Mouse (Mus musculus): ENCODE data around the gene Slc7a10.

Gene Slc7a10

DNA sequence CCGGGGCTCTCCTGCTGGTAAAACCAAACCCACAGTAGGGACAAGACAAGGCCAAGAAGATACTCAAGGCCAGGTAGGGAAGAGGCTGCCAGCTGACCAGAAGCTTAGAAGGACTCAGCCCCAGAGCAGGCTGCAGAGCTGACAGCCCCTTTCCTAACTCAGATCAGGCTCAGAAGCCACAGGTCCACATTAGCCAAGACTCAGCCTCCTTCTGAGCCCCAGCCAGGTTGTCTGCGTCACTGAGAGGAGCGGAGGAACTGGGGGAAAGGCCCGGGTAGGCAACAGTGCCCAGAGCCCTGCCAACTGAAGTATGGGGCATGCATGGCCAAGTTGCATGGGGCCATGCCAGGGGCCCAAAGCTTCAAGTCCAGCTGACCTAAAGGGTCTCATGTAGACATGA, 13.7 kb upstream of the Slc7a10 start:
- in situ Hi-C loops (cut with MboI): loop anchor here (10.0 kb wide), 1 partner anchor 138 kb away; no protein-coding TSS in a partner anchor

DNA sequence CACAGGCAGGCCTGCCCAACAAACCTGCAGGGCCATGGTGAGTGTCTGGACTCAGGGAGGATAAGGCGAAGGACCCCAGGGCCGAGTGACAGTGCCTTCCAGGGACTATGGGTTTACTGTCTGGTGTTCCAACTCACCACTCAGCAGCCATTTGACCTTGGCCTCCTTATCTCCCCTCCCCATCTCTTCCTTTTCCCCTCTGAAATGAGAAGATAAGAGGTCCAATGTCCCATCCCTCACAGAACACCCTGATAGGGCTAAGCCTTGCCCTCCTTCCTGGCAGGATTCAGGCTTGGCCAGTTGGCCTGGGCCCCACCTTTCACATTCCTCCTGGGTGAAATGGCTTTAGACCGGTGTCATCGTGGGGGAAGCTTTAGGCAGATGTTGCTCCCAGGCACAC, 10.7 kb upstream of the Slc7a10 start:
- in situ Hi-C loops (cut with MboI): loop anchor here (10.0 kb wide), 1 partner anchor 141 kb away; no protein-coding TSS in a partner anchor

DNA sequence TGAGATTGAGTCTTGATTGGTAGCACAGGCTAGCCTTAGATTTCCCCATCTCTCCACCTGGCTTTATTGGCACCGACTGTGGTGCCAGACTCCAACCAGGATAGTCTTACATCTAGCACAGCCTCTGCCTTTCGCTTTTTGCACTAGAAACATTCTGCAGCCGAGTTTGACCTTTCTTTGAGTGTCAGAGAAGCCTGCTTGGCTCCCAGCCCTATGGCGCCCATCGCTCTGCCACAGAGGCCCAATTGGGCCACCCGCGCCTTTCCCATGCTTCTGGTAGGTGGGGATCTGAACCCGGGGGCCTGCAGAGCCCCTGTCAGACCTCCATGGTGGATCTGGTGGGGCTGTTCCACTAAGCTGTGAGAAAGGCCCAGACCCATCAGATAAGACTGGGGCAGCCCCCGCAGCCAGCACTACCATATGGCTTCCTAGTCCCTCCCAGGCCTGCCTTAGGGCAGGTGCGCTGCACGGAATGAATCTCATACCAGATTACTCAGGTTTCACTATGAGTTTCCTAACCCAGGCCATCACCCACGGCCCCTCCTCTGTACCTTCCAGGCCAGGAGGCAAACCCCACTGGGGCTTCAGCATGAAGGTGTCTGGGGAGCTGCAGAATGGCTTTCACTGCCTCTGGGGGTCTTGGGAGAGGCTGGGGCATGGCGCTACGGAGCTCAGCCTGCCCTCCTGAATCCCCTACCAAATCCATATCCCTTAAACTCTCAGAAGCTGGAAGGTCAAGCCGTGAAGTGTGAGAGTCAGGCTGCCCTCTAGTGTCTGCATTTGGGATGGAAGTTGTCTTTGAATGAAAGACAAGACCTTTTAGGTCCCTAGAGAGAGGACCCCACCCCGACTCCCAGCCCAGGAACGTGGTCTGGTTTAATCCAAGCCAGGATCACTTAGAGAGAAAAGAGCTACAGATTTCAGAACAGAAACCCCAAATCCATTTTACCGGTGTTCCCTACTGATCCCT, 9.5 kb upstream of the Slc7a10 start:
- in situ Hi-C loops (cut with MboI): loop anchor here (10.0 kb wide), 1 partner anchor 142 kb away; no protein-coding TSS in a partner anchor

DNA sequence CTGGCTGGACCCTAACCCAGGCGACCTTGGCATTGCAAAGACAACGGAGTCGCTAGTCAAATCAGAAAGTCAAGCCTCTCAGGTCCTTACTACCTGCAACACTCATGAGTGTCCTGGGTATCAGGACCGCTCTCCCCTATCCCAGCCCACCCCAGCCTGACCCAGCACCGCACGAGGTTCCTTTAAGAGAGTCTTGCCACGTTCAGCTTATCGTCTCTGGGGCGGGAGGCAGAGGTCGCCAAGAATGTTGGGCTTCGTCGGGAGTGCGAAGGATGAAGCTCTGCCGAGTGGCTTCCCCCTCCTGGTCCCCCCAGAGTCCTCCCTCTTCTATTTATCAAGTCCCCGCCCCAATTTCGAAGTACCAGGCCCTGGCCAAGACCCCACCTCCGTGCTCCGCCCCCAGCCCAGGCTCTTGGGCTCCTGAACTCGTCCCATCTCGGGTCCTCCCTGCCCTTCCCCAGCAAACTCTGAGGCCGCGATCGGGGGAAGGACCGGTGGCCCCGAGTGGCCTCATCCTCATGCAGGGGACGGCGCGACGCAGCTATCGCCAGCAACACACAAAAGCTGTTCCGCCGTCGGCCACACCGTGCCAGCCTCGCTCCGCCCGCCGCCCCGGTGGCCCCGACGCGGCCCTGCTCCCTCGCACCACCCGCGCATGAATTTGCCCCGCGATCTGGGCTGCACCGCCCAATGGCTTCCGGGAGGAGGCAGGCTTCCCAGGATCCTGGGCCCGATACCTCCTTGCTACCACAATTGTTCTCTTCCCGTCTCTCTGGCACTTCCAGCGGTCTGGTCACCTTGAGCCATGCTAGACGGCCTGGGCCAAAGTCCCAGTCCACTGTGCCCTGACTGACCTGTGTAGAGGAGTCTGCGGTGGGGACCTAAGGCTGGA, 1.1 kb upstream of the Slc7a10 start:
- in situ Hi-C loops (cut with MboI): no loop called here

DNA sequence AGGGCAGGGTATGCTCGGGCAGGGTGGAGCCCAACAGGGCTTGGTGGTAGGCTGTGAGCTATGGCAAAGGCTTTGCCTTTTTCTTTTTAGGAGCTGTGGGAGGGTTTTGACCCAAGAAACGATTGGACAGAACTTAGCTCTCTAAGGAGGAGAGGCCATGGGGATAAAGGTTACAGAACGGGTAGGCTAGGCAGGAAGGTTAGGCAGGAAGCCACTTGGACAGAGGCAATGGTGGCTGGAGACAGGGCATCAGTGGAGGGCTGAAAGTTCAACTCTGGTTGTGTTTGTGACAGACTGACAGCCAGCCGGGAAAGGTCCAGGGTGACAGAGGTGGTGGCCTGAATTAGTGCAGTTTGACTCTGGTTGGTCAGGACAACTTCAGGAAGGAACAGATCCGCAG, 3.5 kb downstream of the Slc7a10 start:
- in situ Hi-C loops (cut with MboI): no loop called here

DNA sequence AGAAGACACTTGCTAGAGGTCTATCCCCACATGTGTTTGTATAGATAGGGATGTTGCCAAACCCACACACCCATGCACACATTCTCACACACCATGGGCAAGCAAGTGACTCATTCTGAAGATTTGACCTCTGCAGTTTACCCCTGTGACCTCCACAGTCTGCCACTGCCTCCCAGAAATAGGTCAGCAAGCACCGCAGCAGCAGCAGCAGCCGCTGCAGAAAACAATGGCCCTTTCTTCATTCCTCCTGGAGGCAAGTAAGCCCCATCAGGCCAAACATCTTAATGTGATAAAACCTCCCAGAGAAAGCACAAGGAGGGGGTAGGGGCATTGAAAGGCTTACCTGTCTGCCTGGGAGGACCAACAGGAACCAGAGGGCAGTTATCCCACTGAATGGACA, 5.1 kb downstream of the Slc7a10 start:
- in situ Hi-C loops (cut with MboI): no loop called here

DNA sequence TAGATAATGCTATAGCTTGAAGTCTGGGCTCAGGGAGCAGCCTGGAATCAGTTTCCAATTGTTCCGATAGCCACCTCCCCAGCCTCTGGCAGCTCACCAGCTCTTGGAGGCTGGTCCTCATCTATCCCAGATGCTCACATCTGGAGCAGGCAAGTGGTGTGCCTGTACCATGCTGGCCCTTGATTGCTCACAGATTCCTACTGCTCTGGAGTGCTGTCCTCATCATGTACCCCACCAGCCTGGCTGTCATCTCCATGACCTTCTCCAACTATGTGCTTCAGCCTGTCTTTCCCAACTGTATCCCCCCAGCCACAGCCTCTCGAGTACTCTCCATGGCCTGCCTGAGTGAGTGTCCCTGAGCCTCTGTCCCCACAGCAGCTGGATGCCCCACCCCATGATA, 10.8 kb downstream of the Slc7a10 start:
- in situ Hi-C loops (cut with MboI): no loop called here

DNA sequence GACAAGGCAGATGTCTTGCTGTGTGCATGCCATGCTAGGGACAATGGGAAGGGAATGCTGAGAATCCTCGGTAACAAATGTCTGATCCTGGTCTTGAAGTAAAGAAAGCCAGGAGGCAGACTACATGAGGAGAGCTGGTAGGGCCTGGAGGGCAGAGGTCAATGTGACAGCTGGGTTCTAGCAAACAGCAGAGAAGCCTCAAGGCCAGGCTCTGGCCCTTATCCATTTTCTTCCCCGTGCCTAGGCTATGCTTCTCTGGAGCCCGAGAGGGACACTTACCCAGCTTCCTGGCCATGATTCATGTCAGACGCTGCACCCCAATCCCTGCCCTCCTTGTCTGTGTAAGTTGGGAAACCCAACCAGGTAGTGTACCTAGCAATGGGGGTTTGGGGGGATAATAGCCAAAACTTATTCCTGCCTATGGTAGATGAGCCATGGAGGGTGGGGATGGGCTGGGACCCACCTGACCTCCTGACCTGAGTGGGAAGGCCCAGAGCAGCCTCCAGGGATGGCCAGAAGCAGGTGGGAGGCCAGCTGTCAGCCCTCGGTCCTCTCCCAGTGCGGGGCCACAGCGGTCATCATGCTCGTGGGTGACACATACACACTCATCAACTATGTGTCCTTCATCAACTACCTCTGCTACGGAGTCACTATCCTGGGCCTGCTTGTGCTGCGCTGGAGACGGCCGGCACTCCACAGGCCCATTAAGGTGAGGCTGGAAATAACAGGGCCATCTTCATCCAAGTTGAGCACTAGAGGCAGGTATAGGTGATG, 13.0 kb downstream of the Slc7a10 start:
- in situ Hi-C loops (cut with MboI): no loop called here

DNA sequence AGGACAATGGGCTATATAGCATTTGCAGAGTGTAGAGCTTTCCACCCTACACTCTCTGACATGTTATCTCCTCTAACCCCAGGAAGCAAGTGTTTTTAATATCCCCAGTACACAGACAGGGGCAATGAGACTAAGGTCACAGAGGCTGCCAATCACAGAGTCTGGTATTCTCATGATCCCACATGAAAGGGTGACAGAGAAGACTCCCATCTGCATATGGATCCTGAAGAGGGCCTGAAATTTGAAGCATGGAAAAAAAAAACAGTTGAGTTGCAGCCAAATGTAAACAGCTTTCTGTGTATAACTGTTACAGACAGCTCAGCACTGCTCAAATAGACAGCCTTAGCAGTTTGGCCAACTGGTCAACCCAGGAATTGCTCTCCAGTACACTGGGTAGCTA, 13.6 kb downstream of the Slc7a10 start:
- in situ Hi-C loops (cut with MboI): no loop called here

DNA sequence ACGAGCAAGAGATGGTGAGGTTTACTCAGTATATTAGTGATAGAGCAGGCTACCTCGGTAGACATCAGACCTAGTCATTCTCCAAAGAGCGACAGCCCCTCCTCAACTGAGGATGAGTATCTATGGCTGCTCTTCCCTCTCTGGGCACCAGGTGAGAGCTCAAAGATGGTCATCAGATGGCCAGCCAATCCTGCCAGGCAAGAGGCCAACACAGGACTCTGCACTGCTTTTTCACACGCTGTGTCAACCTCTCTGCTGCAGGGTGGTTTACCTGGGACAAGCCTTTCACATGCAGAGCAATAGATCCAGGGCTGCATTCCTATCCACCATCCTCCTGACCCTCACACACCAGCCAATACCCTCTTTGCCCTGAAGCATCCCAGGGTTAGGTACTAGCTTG, 25.6 kb downstream of the Slc7a10 start:
- in situ Hi-C loops (cut with MboI): no loop called here

DNA sequence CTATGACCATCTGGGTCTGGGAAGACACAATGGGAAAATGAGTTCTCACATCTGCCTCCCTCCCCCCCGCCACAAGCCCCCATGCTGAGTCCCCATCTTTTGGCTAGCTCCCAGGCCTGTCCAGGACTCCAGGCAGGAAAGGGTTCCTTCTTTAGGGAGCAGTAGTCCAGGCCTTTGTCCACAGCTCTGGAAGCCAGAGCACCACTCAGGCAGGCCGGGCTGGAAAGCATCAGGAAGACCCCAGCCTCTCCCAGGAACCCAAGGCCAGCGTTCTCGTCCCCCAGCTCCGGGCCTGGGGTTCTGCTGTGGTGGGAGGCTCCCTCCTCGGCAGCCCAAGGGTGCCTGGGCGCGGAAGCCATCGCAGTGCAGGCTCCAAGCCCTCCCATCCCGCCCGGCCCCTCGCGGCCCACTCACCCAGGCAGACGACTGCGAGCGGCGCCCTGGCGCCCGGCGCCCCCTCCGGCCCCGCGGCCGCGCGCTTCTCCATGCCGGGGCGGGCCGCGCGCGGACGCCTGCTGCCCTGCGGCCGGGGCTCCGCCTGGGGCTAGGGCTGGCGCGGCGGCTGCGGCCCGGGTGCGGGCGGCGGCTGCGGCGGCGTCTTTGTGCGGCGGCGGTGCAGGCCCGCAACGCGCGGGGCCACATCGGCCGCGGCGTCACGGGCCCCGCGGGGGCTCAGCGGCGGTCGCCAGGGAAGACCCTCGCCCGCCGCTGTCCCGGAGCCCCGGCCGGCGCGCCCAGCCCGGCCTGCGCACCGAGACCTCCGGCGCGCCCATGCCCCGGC, 28.4 kb downstream of the Slc7a10 start:
- in situ Hi-C loops (cut with MboI): no loop called here

DNA sequence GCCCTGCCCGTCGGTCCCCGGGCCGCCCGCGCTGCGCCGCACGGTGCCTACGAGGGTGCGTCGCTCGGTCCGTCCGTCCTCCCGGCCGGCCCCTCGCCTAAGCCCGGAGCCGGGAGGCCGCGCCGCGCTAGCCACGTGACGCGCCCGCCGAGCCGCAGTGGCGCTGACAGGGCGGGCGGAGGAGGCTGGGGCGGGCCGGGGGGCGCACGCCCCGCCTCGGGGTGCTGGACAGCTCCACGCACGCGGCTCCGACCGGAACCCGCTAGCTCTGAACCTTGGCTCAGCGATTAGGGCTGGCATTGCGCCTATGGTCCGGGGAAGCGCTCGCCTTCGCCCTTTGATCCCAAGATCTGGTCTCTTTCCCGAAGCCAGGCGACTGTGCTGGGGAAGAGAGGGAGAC, 29.0 kb downstream of the Slc7a10 start, which contains the start of gene Lrp3:
Gene Lrp3 (minus strand): TSS at position 274 of the 400 bp plus-strand sequence.
- in situ Hi-C loops (cut with MboI): no loop called here

DNA sequence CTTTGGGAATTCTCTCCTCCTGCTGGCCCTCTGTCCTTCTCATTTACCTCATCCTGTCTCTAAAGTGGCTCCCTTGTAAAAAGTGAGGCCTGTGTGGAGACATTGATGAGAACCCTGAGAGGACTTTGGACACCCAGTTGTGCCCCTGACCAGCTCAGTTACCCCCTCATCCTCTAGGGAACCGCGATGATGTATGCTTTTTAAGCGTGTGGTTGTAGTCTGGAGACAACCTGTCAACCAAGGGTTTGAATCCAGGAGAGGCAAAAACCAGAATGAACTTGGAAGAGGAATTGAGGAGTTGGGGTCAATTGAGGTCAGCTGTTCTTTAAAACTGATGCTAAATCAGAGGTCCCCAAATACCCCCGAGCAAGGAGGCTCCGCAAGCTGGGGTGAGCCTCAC, 29.5 kb downstream of the Slc7a10 start:
- in situ Hi-C loops (cut with MboI): no loop called here

DNA sequence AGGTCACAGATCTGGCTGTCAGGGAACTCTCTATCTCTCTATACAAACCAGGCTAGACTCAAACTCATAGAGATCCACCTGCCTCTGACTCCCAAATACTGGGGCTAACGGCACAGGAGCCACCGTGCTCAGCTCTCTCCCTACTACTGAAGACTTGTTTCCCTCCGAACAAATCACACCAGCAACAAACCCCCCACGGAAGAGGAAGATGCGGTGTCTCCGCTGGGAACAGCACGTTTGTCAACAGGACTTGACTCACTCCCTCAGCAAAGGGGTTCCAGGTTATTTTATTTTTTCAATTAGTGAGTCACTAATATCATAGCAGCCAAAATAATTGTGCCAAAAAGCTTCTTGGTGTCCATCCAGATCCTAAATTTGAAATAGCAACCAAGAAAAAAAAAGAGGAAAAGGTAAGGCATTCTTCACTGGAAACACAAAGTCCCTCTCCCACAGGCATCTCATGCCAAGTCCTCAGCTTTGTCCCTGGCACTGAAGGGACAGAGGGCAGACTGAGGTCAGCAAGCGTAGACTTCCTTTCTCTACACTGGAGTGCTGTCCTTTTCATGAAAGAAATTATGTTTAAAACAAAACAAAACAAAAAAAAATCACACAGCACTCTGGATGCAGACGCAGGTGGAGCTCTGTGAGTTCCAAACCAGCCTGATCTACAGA, 34.6 kb downstream of the Slc7a10 start:
- in situ Hi-C loops (cut with MboI): no loop called here

DNA sequence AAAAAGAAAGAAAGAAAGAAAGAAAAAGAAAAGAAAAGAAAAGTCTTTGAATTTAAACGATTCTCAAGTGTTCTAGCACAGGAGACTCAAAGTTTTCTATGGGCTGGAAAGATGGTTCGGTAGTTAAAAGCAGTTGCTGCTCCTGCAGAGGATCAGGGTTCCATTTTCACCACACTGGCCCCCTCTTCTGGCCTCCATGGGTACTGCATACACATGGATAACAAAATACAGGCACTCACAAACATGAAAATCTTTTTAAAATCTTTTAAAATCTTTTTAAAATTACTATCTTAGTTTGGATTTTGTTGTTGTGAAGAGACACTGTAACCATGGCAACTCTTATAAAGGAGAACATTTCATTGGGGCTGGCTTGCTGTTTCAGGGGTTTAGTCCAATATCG, 44.1 kb downstream of the Slc7a10 start:
- in situ Hi-C loops (cut with MboI): no loop called here

DNA sequence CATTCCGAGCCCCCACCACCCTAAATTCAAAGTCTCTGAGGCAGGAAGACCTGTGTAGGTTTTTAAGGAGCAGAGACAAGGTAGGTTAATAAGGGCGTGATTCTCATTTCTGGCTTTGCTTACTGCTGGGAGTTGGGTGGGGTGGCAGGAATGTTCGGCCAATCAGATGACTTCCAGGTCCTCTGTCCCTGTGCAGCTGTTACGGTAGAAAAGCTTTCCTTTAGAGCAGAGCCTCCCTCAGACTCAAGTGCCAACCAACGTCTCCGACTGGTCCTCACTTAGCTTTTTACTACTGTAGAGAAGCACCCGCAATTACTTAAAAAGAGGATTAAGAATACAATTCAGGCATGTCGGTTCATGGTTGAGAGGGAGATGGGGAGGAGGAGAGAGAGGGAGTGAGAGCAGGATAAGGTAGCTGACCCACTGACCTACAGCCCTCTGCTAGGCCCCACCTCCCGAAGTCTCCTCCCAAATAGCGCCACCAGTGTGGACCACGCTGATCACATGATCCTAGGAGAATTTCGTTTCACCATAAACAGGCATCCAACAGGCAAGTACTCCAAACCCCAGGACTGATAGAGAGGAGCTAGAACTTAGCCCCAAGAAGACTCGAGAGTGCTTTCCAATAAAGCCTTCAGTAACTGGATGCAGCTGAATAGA, 46.7 kb downstream of the Slc7a10 start:
- in situ Hi-C loops (cut with MboI): no loop called here

DNA sequence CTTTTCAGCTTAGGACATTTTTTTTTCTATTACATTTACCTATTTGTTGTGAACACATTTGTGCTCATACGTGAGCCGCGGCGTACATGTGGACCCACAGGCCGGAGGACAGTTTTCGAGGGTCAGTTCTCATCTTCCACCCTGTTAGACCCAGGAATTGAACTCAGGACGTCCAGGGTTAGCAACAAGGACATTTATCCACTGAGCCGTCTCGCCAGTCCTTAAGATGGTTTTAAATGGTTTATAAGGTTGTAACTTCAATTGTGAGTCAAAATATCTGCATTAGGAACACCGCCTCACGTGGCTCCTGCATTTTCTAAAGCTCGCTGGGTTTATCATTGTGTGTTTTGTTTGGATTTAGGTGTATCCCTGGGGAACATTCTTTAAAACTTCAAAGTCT, 47.7 kb downstream of the Slc7a10 start:
- in situ Hi-C loops (cut with MboI): no loop called here

DNA sequence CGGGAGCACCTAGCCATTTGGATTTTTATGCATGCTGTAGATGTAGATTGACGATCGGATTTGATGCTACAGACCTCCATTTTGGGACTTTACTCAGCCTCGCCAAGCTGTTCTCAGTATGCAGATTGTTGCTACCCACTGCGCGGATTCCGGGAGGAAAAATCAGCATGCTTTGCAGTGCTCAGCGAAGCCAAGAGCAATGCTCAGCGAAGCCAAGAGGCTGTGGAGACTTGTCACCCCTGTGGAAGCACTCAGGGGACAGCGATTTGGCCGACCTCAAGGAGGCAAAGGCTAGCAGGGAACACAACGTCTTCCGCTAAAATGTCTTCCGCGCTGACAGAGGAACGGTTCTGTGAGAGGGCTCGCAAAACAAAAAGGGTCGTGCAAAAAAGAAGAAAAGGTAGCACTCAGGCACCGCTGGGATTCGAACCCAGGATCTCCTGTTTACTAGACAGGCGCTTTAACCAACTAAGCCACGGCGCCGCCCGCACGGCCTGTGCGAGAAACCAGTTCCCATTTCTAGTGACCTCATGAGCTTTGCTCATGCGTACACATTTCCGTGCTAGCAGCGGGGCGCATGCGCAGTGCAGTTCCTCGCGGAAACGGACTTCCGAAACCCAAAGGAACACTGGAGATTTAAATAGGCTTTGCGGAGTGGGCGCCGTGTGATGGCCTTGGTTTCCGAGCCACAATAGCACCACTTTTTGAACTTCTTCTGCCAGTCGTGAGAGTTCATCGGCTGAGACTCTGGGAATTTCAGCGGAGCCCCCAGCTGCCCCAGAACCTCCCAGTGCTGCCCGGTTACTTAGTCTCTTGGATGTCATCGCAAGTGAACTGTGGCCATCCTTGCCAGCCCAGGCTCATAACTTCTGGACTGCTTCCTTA, 48.4 kb downstream of the Slc7a10 start:
- in situ Hi-C loops (cut with MboI): no loop called here

DNA sequence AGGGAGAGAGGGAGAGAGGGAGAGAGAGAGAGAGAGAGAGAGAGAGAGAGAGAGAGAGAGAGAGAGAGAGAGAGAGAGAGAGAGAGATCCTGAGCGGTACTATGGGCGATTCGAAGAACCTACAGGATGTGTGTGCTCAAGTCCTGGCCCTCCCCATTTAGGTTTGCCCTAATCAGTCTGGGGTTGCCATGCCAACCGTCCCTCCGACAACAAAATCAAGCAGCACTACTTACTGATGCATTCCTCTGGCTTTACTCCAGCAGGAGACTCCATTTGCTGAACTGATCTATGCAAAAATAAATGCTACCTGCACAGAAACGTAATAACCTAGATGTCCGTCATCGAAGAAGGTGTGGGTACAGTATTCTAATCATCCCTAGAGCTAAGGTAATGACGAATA, 49.1 kb downstream of the Slc7a10 start:
- in situ Hi-C loops (cut with MboI): no loop called here

Measured in mature B cell (primary cell).